Mouse (Mus musculus): Measurements from ENCODE around the gene Tatdn2. TPM values are rescaled to one million over a fixed set of nuclear protein-coding genes. Genes with fewer than 3 reads are reported as not detected.

The Tatdn2 gene
- polyA plus RNA-seq, 2 experiments = 1.9 to 22.0 TPM

- Histone ChIP-seq H3K4me3 (replicated peaks; ENCODE audit: low read length) (no peak overlapping the region), H3K27ac (replicated peaks; ENCODE audit: low read depth, low read length) (no peak overlapping the region), H3K9ac (ENCODE audit: low read depth, low read length, severe bottlenecking) (no peak overlapping the region), H3K36me3 (ENCODE audit: control insufficient read depth, insufficient read depth, low read length) (peaks cover 52% of the 10 kb centered on the region), H3K4me2 (replicated peaks; ENCODE audit: low read depth, low read length, severe bottlenecking) (no peak overlapping the region), H3K27me3 (ENCODE audit: control insufficient read depth, insufficient read depth, low read length) (no peaks in the 10 kb centered on the region), H3K4me1 (ENCODE audit: control insufficient read depth, insufficient read depth, low read length) (peaks cover 7% of the 10 kb centered on the region; the same call in 1 of the 2 replicates), H3K9me3 (ENCODE audit: control insufficient read depth, low read length) (no peaks in the 10 kb centered on the region)
- ATAC-seq (ENCODE audit: low FRiP score, low read depth) = no peak
- WGBS = 92% methylated on average over 9 of the region's 9 CpGs
- no peak for DNase-seq (ENCODE audit: low spot score)
- no peak for TF ChIP-seq POLR2A (IDR thresholded peaks at IDR 0.05; ENCODE audit: borderline replicate concordance, extremely low read depth, insufficient read depth, insufficient read length)
Measured at GRCm38 (mm10) chr6:113737318-113738046, 40.6 kb downstream of the Tatdn2 start.

DNA sequence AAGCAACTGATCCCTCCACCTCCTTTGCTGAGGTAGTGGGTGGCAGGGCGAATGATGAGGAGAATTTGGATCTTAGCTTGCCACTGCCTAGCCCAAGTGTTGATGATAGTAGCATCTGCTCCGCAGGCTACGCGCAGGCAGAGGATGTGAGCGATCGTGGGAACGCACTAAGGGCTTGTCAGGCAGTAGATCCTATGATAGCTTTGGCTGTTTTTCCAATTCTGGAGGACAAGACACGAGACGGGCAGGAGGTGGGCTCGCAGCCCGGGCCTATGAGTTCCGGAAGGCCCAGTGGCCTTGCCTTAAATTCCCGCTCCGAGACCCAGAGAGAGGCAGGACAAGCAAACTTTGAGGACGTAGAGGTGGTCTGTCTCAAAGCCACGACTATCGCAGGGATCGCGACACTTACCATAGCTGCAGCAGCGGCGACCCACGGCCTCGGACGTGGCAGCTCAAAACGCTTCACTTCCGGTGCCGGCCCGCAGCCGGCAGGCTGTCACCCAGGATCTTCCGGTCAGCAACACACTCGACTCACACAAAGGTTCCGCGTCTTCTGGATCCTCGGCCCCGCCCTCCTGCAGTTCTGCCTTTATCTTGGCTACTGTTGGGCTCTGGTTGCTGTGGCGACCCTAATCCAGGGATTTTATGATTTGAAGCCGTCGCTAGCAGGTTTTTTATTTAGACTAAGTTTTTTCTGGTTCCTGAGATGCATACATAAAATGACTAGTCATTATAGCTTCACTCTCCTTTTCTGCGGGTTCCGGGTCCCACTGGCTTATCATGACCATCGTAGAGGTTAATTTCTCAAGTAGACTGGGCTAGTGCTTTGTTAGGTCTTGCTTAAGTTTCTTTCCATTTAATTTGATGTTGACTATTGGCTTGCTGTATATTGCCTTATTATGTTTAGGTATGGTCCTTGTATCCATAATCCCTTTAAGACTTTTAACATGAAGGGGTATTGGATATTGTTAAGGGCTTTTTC lies 43.7 kb downstream of the Tatdn2 start, which contains the start of gene Sec13:
TSS of gene Sec13 (minus strand) at position 508 of the 982 bp plus-strand sequence.
- 0 out of 2 replicates have a peak, but pooled peaks have one; percentile 39 for TF ChIP-seq POLR2A (IDR thresholded peaks at IDR 0.05; ENCODE audit: borderline replicate concordance, extremely low read depth, insufficient read depth, insufficient read length)
- peak; percentile 85 for DNase-seq (ENCODE audit: low spot score)
- Histone ChIP-seq H3K9me3 (ENCODE audit: control insufficient read depth, low read length) (no peaks in the 10 kb centered on the region), H3K4me1 (ENCODE audit: control insufficient read depth, insufficient read depth, low read length) (peaks cover 7% of the 10 kb centered on the region; the same call in 1 of the 2 replicates), H3K36me3 (ENCODE audit: control insufficient read depth, insufficient read depth, low read length) (peaks cover 23% of the 10 kb centered on the region), H3K4me3 (replicated peaks; ENCODE audit: low read length) (peak within 1 kb of the TSS; percentile 66), H3K27ac (replicated peaks; ENCODE audit: low read depth, low read length) (peak within 1 kb of the TSS; percentile 58; the same call in 1 of the 2 replicates), H3K4me2 (replicated peaks; ENCODE audit: low read depth, low read length, severe bottlenecking) (peak within 1 kb of the TSS; percentile 66), H3K9ac (ENCODE audit: low read depth, low read length, severe bottlenecking) (peak within 1 kb of the TSS; percentile 69), H3K27me3 (ENCODE audit: control insufficient read depth, insufficient read depth, low read length) (no peaks in the 10 kb centered on the region)
- ATAC-seq (ENCODE audit: low FRiP score, low read depth) = peak; percentile 87
- 8% methylated on average over 41 of the region's 41 CpGs for WGBS

- Histone ChIP-seq H3K27me3 (ENCODE audit: control insufficient read depth, insufficient read depth, low read length) (no peaks in the 10 kb centered on the region), H3K27ac (replicated peaks; ENCODE audit: low read depth, low read length) (no peak overlapping the region), H3K36me3 (ENCODE audit: control insufficient read depth, insufficient read depth, low read length) (peaks cover 14% of the 10 kb centered on the region), H3K4me2 (replicated peaks; ENCODE audit: low read depth, low read length, severe bottlenecking) (no peak overlapping the region), H3K4me1 (ENCODE audit: control insufficient read depth, insufficient read depth, low read length) (peaks cover 7% of the 10 kb centered on the region; the same call in 1 of the 2 replicates), H3K4me3 (replicated peaks; ENCODE audit: low read length) (no peak overlapping the region), H3K9ac (ENCODE audit: low read depth, low read length, severe bottlenecking) (no peak overlapping the region), H3K9me3 (ENCODE audit: control insufficient read depth, low read length) (no peaks in the 10 kb centered on the region)
- TF ChIP-seq POLR2A (IDR thresholded peaks at IDR 0.05; ENCODE audit: borderline replicate concordance, extremely low read depth, insufficient read depth, insufficient read length) = no peak
- WGBS = 72% methylated on average over 2 of the region's 2 CpGs
- DNase-seq (ENCODE audit: low spot score) = no peak
- no peak for ATAC-seq (ENCODE audit: low FRiP score, low read depth)
Measured at GRCm38 (mm10) chr6:113741425-113741824, 44.6 kb downstream of the Tatdn2 start.

GRCm38 (mm10) chr6:113742321-113742720 lies 45.5 kb downstream of the Tatdn2 start:
- no peak for ATAC-seq (ENCODE audit: low FRiP score, low read depth)
- 83% methylated on average over 1 of the region's 1 CpGs for WGBS
- DNase-seq (ENCODE audit: low spot score) = no peak
- H3K4me3 ChIP-seq (replicated peaks; ENCODE audit: low read length) = no peak overlapping the region
- H3K4me1 ChIP-seq (ENCODE audit: control insufficient read depth, insufficient read depth, low read length) = peaks cover 7% of the 10 kb centered on the region; the same call in 1 of the 2 replicates
- no peak overlapping the region for H3K4me2 ChIP-seq (replicated peaks; ENCODE audit: low read depth, low read length, severe bottlenecking)
- H3K36me3 ChIP-seq (ENCODE audit: control insufficient read depth, insufficient read depth, low read length) = peaks cover 7% of the 10 kb centered on the region
- no peak overlapping the region for H3K9ac ChIP-seq (ENCODE audit: low read depth, low read length, severe bottlenecking)
- no peak overlapping the region for H3K27ac ChIP-seq (replicated peaks; ENCODE audit: low read depth, low read length)
- TF ChIP-seq POLR2A (IDR thresholded peaks at IDR 0.05; ENCODE audit: borderline replicate concordance, extremely low read depth, insufficient read depth, insufficient read length) = no peak
- peaks cover 2% of the 10 kb centered on the region; the same call in 1 of the 2 replicates for H3K27me3 ChIP-seq (ENCODE audit: control insufficient read depth, insufficient read depth, low read length)
- no peaks in the 10 kb centered on the region for H3K9me3 ChIP-seq (ENCODE audit: control insufficient read depth, low read length)

DNA sequence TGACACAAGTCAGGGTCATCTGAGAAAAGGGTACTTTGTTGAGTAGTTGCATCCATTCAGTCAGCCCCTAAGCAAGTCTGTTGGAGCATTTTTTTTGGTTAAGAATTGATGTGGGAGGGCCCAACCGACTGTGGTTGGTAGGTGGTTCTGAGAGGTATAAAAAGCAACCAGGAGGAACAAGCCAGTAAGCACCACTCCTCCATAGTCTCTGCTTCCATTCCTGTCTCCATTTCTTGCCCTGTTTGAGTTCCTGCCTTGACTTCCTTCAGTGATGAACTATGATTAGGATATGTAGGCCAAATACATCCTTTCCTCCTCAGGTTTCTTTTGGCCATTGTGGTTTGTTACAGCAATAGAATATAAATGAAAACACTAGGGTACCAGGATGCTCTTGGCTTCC lies 46.3 kb downstream of the Tatdn2 start:
- peaks cover 4% of the 10 kb centered on the region; the same call in 1 of the 2 replicates for H3K27me3 ChIP-seq (ENCODE audit: control insufficient read depth, insufficient read depth, low read length)
- WGBS = 61% methylated on average over 1 of the region's 1 CpGs
- H3K4me1 ChIP-seq (ENCODE audit: control insufficient read depth, insufficient read depth, low read length) = peaks cover 7% of the 10 kb centered on the region; the same call in 1 of the 2 replicates
- no peaks in the 10 kb centered on the region for H3K9me3 ChIP-seq (ENCODE audit: control insufficient read depth, low read length)
- H3K9ac ChIP-seq (ENCODE audit: low read depth, low read length, severe bottlenecking) = no peak overlapping the region
- TF ChIP-seq POLR2A (IDR thresholded peaks at IDR 0.05; ENCODE audit: borderline replicate concordance, extremely low read depth, insufficient read depth, insufficient read length) = no peak
- H3K27ac ChIP-seq (replicated peaks; ENCODE audit: low read depth, low read length) = no peak overlapping the region
- no peak for DNase-seq (ENCODE audit: low spot score)
- ATAC-seq (ENCODE audit: low FRiP score, low read depth) = no peak
- H3K4me2 ChIP-seq (replicated peaks; ENCODE audit: low read depth, low read length, severe bottlenecking) = no peak overlapping the region
- H3K4me3 ChIP-seq (replicated peaks; ENCODE audit: low read length) = no peak overlapping the region
- H3K36me3 ChIP-seq (ENCODE audit: control insufficient read depth, insufficient read depth, low read length) = peaks cover 2% of the 10 kb centered on the region
